Mouse (Mus musculus): Measurements from ENCODE around the gene Bard1.

DNA sequence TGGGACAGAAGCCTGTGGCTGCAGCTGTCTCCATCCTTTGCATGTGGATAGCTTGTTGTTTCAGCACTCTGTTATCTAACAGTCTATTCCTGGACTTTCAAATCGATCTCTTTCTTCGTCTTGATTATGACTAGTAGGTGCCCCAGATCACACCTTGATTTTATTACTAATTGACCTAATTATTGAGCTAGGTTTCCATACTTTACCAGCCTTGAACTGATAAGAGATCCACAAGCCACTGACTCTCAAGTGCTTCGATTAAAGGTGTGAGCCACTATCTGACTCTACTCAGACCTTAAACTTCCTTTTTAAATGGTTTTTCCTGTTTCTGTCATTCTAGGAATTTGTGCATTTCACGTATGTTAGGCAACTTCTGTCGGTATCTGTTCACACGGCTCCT lies 96.9 kb downstream of the Bard1 start:
- TF ChIP-seq EP300 (IDR thresholded peaks at IDR 0.05; ENCODE audit: low read depth) (no peak), CTCF (IDR thresholded peaks at IDR 0.05; ENCODE audit: low read depth) (no peak)

Data from liver, embryonic 14.5 days (tissue).